Mouse (Mus musculus): ENCODE results near the gene Kif16b. TPM values are rescaled to one million over a fixed set of nuclear protein-coding genes. Genes with fewer than 3 reads are reported as not detected.

Gene Kif16b
- total and polyA plus RNA-seq, 3 experiments, result 7.8 to 9.5 (median 8.0) TPM

DNA sequence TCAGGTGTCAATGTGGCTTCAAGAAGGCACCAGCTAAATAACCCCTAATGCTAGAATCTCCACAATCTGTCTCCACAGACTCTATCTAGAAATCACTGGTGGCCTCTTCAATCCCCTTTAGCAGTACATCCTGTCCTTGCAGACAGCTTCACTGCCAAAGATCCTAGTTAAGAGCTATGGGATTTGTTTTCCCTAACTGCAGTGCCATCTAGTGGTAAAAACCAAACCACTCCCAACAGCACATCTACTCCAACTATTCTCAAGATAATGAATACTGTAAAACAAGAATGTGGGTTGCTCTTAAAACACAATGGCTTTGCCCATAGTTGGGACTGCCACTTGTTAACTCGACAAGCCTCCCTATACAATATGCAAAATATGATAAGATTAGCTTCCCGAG lies 88.3 kb downstream of the Kif16b start:
- Histone ChIP-seq H3K4me1 (ENCODE audit: control insufficient read depth in 1 of 2, insufficient read depth in 2 of 2) (no peaks in the 10 kb centered on the region), H3K9me3 (replicated peaks; ENCODE audit: low read length) (no peaks in the 10 kb centered on the region), H3K4me3 (replicated peaks in 1 of 3; ENCODE audit: low read depth in 2 of 3, low read length in 2 of 3, poor library complexity in 1 of 3) (no peak overlapping the region), H3K4me2 (ENCODE audit: insufficient read depth, low read depth, poor library complexity, severe bottlenecking) (no peak overlapping the region), H3K27me3 (replicated peaks) (no peaks in the 10 kb centered on the region), H3K27ac (ENCODE audit: insufficient read depth, low read depth) (no peak overlapping the region), H3K79me2 (replicated peaks; ENCODE audit: control insufficient read depth, extremely low read depth, insufficient read depth, poor library complexity, severe bottlenecking) (no peaks in the 10 kb centered on the region), H3K9ac (ENCODE audit: insufficient read depth, low read depth) (no peak overlapping the region), H3K36me3 (replicated peaks in 1 of 2; ENCODE audit: control insufficient read depth in 1 of 2, insufficient read depth in 1 of 2, low read length in 1 of 2) (no peaks in the 10 kb centered on the region)
- in situ Hi-C loops (cut with MboI; ENCODE audit: low pct_ligation_motif_present, low pct_unique_long_range_greater_than_20kb, low sequenced_read_pairs) (no loop called here), dilution Hi-C loops (cut with MboI; ENCODE audit: extremely low pct_ligation_motif_present, extremely low pct_unique_long_range_greater_than_20kb, low sequenced_read_pairs) (no loop called here)
- TF ChIP-seq ZKSCAN1 (IDR thresholded peaks at IDR 0.05; ENCODE audit: borderline replicate concordance, low read depth, low read length), result no peak
- TF ChIP-seq ZMIZ1 (IDR thresholded peaks at IDR 0.05; ENCODE audit: low read depth, low read length), result no peak
- no peak for TF ChIP-seq USF2 (conservative IDR thresholded peaks at IDR 0.05; ENCODE audit: low read depth, low read length)
- TF ChIP-seq PAX5 (IDR thresholded peaks at IDR 0.05; ENCODE audit: low read length), result no peak
- no peak for TF ChIP-seq EP300 (IDR thresholded peaks at IDR 0.05; ENCODE audit: low read length)
- no peak for TF ChIP-seq CHD1 (IDR thresholded peaks at IDR 0.05; ENCODE audit: low read depth, low read length)
- TF ChIP-seq ZC3H11A (IDR thresholded peaks at IDR 0.05; ENCODE audit: low read depth, low read length), result no peak; the same call in 1 of the 2 replicates
- no peak for TF ChIP-seq IRF4 (IDR thresholded peaks at IDR 0.05; ENCODE audit: low read depth, low read length)
- TF ChIP-seq TBP (conservative IDR thresholded peaks at IDR 0.05; ENCODE audit: low read depth, low read length), result no peak
- TF ChIP-seq POLR2AphosphoS2 (IDR thresholded peaks at IDR 0.05; ENCODE audit: low read depth, low read length), result no peak
- peak; percentile 87 for TF ChIP-seq RAD21 (IDR thresholded peaks at IDR 0.05; ENCODE audit: low read depth, low read length)
- no peak for TF ChIP-seq GABPA (IDR thresholded peaks at IDR 0.05; ENCODE audit: insufficient replicate concordance, low read depth, low read length)
- no peak for TF ChIP-seq SIN3A (IDR thresholded peaks at IDR 0.05; ENCODE audit: low read length)
- no peak for TF ChIP-seq CHD2 (IDR thresholded peaks at IDR 0.05; ENCODE audit: low read length)
- no peak for TF ChIP-seq TCF12 (IDR thresholded peaks at IDR 0.05; ENCODE audit: low read depth, low read length)
- TF ChIP-seq SMC3 (IDR thresholded peaks at IDR 0.05; ENCODE audit: low read depth, low read length), result peak; percentile 65
- TF ChIP-seq JUND (conservative IDR thresholded peaks at IDR 0.05; ENCODE audit: low read depth, low read length), result no peak
- TF ChIP-seq CTCF (conservative IDR thresholded peaks at IDR 0.05 in 1 of 2, IDR thresholded peaks at IDR 0.05 in 1 of 2; ENCODE audit: low read depth in 2 of 2, low read length in 2 of 2), result peak; percentile 66 to 76
- TF ChIP-seq NELFE (IDR thresholded peaks at IDR 0.05; ENCODE audit: low read depth, low read length), result no peak
- TF ChIP-seq RCOR1 (conservative IDR thresholded peaks at IDR 0.05; ENCODE audit: low read depth, low read length), result no peak
- no peak for TF ChIP-seq BHLHE40 (IDR thresholded peaks at IDR 0.05; ENCODE audit: low read depth, low read length)
- no peak for TF ChIP-seq MAZ (IDR thresholded peaks at IDR 0.05; ENCODE audit: low read depth, low read length)
- DNase-seq (ENCODE audit: extremely low read depth), result peak; percentile 58

DNA sequence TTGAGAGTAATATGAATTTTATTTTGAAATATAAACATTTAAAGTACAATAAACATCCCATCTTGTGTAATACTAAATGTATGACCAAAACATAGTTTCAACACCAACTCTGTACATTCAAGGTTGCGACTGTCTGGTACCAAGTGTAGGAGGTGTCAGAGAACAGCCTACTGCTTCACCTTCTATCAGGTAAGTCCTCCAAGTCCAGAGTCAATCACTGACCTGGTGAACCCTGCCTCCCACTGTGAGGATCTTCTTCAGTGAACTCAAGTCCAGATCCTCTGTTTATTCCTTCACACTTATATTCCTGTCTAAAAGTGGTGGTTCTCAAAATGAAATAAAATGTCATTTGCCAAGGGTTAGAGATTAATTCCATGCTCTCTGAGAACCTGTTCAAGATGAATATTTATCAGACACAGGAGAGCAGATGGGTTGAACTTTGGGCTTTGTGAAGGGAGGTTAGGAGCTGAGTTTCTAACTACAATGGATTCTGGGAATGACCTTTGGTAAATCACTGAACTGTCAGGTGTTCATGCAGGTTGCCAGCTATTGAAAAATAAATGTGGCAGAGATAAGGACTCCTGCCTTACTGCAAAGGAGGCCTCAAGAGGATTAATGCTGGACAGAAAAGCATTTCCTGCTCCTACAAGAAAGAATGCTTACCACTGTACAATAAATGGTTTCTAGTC lies 97.4 kb downstream of the Kif16b start:
- Histone ChIP-seq H3K9me3 (replicated peaks; ENCODE audit: low read length) (no peaks in the 10 kb centered on the region), H3K79me2 (replicated peaks; ENCODE audit: control insufficient read depth, extremely low read depth, insufficient read depth, poor library complexity, severe bottlenecking) (no peaks in the 10 kb centered on the region), H3K36me3 (replicated peaks in 1 of 2; ENCODE audit: control insufficient read depth in 1 of 2, insufficient read depth in 1 of 2, low read length in 1 of 2) (no peaks in the 10 kb centered on the region), H3K9ac (ENCODE audit: insufficient read depth, low read depth) (no peak overlapping the region), H3K4me3 (replicated peaks in 1 of 3; ENCODE audit: low read depth in 2 of 3, low read length in 2 of 3, poor library complexity in 1 of 3) (no peak overlapping the region), H3K27me3 (replicated peaks) (no peaks in the 10 kb centered on the region), H3K4me2 (ENCODE audit: insufficient read depth, low read depth, poor library complexity, severe bottlenecking) (no peak overlapping the region), H3K27ac (ENCODE audit: insufficient read depth, low read depth) (no peak overlapping the region), H3K4me1 (ENCODE audit: control insufficient read depth in 1 of 2, insufficient read depth in 2 of 2) (no peaks in the 10 kb centered on the region)
- no peak for TF ChIP-seq MAZ (IDR thresholded peaks at IDR 0.05; ENCODE audit: low read depth, low read length)
- TF ChIP-seq POLR2AphosphoS2 (IDR thresholded peaks at IDR 0.05; ENCODE audit: low read depth, low read length), result no peak
- no peak for TF ChIP-seq ETS1 (conservative IDR thresholded peaks at IDR 0.05; ENCODE audit: low read depth, low read length)
- no peak for TF ChIP-seq ELF1 (IDR thresholded peaks at IDR 0.05; ENCODE audit: low read depth, low read length)
- no peak for TF ChIP-seq EP300 (IDR thresholded peaks at IDR 0.05; ENCODE audit: low read length)
- no peak for TF ChIP-seq UBTF (IDR thresholded peaks at IDR 0.05; ENCODE audit: low read depth, low read length)
- no peak for TF ChIP-seq RAD21 (IDR thresholded peaks at IDR 0.05; ENCODE audit: low read depth, low read length)
- no peak for TF ChIP-seq SIN3A (IDR thresholded peaks at IDR 0.05; ENCODE audit: low read length)
- TF ChIP-seq ZC3H11A (IDR thresholded peaks at IDR 0.05; ENCODE audit: low read depth, low read length), result no peak
- TF ChIP-seq MAX (IDR thresholded peaks at IDR 0.05; ENCODE audit: low read length), result no peak
- TF ChIP-seq USF2 (conservative IDR thresholded peaks at IDR 0.05; ENCODE audit: low read depth, low read length), result no peak
- no peak for TF ChIP-seq MYC (IDR thresholded peaks at IDR 0.05; ENCODE audit: low read depth, low read length)
- no peak for TF ChIP-seq GABPA (IDR thresholded peaks at IDR 0.05; ENCODE audit: insufficient replicate concordance, low read depth, low read length)
- no peak for TF ChIP-seq ZMIZ1 (IDR thresholded peaks at IDR 0.05; ENCODE audit: low read depth, low read length)
- TF ChIP-seq MXI1 (IDR thresholded peaks at IDR 0.05; ENCODE audit: low read depth, low read length), result no peak
- no peak for TF ChIP-seq E2F4 (IDR thresholded peaks at IDR 0.05; ENCODE audit: insufficient replicate concordance, low read depth, low read length)
- TF ChIP-seq POLR2A (IDR thresholded peaks at IDR 0.05; ENCODE audit: low read depth, low read length), result no peak
- no peak for TF ChIP-seq PAX5 (IDR thresholded peaks at IDR 0.05; ENCODE audit: low read length)
- TF ChIP-seq JUND (conservative IDR thresholded peaks at IDR 0.05; ENCODE audit: low read depth, low read length), result no peak
- no peak for TF ChIP-seq MAFK (IDR thresholded peaks at IDR 0.05; ENCODE audit: insufficient replicate concordance, low read length)
- dilution Hi-C loops (cut with MboI; ENCODE audit: extremely low pct_ligation_motif_present, extremely low pct_unique_long_range_greater_than_20kb, low sequenced_read_pairs), result no loop called here
- in situ Hi-C loops (cut with MboI; ENCODE audit: low pct_ligation_motif_present, low pct_unique_long_range_greater_than_20kb, low sequenced_read_pairs), result no loop called here
- DNase-seq (ENCODE audit: extremely low read depth), result no peak

Data from CH12.LX (cell line).